Mouse (Mus musculus) hindbrain, embryonic 10.5 days (tissue): ENCODE data around the gene Olfr747. TPM values are rescaled to one million over a fixed set of nuclear protein-coding genes. Genes with fewer than 3 reads are reported as not detected.
"Not testable (repeated sequence)": the region's sequence is repeated elsewhere in the genome, so short reads cannot be mapped to it uniquely, and the experiment has no call there.

Experiments used
- DNase-seq: peaks from one replicate; pipeline ENCODE4 v3.0.0-alpha.2; 2017; ENCODE audit warnings: low spot score
- H3K27ac ChIP-seq: fragments of 300-500 bp; sonication (generic); 2 replicates; pipeline ENCODE4 v1.5.1; 2016; ENCODE audit warnings: mild to moderate bottlenecking, moderate library complexity
- H3K27me3 ChIP-seq: fragments of 300-500 bp; sonication (generic); 2 replicates; pipeline ENCODE4 v1.6.1; 2016; ENCODE audit warnings: mild to moderate bottlenecking; ENCODE audit not compliant: poor library complexity, insufficient read depth, severe bottlenecking
- H3K36me3 ChIP-seq: fragments of 300-500 bp; sonication (generic); 2 replicates; pipeline ENCODE4 v1.6.1; 2016; ENCODE audit warnings: mild to moderate bottlenecking, moderate library complexity
- H3K4me1 ChIP-seq: fragments of 300-500 bp; sonication (generic); replicated peaks from 2 replicates; pipeline ENCODE4 v1.6.1; 2016; ENCODE audit warnings: mild to moderate bottlenecking
- H3K4me3 ChIP-seq: fragments of 300-500 bp; sonication (generic); 2 replicates; pipeline ENCODE4 v1.5.1; 2016; ENCODE audit warnings: mild to moderate bottlenecking, moderate library complexity
- H3K9me3 ChIP-seq: fragments of 300-500 bp; sonication (generic); 2 replicates; pipeline ENCODE4 v1.6.1; 2016; ENCODE audit warnings: mild to moderate bottlenecking, moderate library complexity
- WGBS: fragments of 180-500 bp; shearing (Covaris S2); methylation state at CpG from one replicate; pipeline ENCODE4 v1.1.7; 2016; 5-methylcytosine and 5-hydroxymethylcytosine counted together
- polyA plus RNA-seq: library from polyadenylated mRNA; unstranded; fragments of >200 nt; fragmentation: Nextera tagmentation; extraction: Ambion mirVana; gene quantifications from 2 replicates; pipeline ENCODE4 v1.2.1, GENCODE M21; 2016

The Olfr747 gene
- not detected in 2 replicates for polyA plus RNA-seq

GRCm38 (mm10) chr14:50693106-50693505 lies at the start of gene Olfr747:
TSS of gene Olfr747 (minus strand) at chr14:50693206.
- H3K27me3 ChIP-seq: no peaks in the 10 kb centered on the region
- no peak for DNase-seq
- WGBS: 93% methylated on average over 3 of the region's 3 CpGs
- no peaks in the 10 kb centered on the region for H3K4me1 ChIP-seq
- H3K27ac ChIP-seq: no peak within 1 kb of the TSS
- no peak within 1 kb of the TSS for H3K4me3 ChIP-seq
- no peaks in the 10 kb centered on the region for H3K9me3 ChIP-seq
- H3K36me3 ChIP-seq: no peaks in the 10 kb centered on the region

DNA sequence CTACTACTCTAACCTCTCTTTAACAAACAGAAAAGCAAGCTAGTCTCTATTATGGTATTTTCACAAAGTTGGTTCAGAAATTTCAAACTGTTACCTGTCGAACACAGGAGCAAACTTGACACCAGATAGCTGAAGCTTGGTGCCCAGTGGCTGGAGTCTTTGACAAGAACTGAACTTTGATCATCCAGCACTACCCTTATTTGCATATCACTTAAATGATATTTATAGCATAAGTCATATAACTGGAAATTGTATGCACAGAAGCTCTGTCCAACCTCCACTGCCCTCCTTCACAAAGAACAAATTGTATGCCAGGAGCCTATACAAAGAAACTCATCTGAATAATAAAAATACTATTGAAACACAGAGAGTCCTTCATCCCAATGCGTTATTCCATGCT lies 48.6 kb upstream of the Olfr747 start:
- H3K9me3 ChIP-seq: no peaks in the 10 kb centered on the region
- H3K27me3 ChIP-seq: no peaks in the 10 kb centered on the region
- no peak overlapping the region for H3K4me3 ChIP-seq
- no peak for DNase-seq
- WGBS: 73% methylated on average over 2 of the region's 2 CpGs
- H3K27ac ChIP-seq: no peak overlapping the region
- H3K36me3 ChIP-seq: no peaks in the 10 kb centered on the region
- H3K4me1 ChIP-seq: no peaks in the 10 kb centered on the region

DNA sequence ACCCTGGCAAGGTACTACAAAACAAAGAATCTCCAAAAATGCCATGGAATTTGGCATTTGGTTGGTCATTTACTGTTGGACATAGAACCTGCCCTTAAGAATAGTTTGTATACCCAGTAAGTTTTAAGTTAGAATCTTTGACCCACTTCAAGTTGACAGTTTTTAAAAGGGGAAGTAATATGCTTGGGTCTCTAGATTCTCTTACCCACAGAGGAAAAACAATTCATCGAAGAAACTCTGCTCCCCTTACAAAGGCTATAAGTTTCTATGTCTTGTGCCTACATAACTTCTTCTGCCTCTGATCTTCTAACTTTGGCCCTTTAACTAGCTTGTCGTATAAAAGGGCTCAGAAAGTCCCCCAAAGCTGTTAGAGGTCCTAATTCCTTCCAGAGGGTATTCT lies 47.3 kb upstream of the Olfr747 start:
- Histone ChIP-seq H3K4me3 (no peak overlapping the region), H3K4me1 (no peaks in the 10 kb centered on the region), H3K27me3 (no peaks in the 10 kb centered on the region), H3K36me3 (no peaks in the 10 kb centered on the region), H3K27ac (no peak overlapping the region), H3K9me3 (no peaks in the 10 kb centered on the region)
- WGBS: 77% methylated on average over 2 of the region's 2 CpGs
- DNase-seq: no peak

DNA sequence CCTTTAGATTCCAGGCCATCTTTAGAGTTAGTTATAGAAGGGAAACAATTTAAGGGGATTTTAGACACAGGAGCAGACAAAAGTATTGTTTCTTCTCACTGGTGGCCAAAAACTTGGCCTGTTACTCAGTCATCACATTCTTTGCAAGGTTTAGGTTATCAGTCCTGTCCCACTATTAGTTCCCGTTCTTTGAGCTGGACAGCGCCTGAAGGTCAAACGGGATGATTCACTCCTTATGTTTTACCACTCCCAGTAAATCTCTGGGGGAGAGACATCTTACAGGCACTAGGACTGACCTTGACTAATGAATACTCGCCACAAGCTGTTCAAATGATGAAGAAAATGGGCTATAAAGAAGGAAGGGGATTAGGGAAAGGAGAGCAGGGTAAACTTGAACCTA lies 29.4 kb upstream of the Olfr747 start:
- H3K27me3 ChIP-seq, H3K4me1 ChIP-seq, DNase-seq, H3K9me3 ChIP-seq, H3K36me3 ChIP-seq, H3K27ac ChIP-seq, H3K4me3 ChIP-seq: not testable (repeated sequence)
- WGBS: 82% methylated on average over 4 of the region's 4 CpGs

- not testable (repeated sequence) for H3K27me3 ChIP-seq, H3K4me1 ChIP-seq, H3K27ac ChIP-seq, DNase-seq, H3K36me3 ChIP-seq, H3K4me3 ChIP-seq, H3K9me3 ChIP-seq
- WGBS: 92% methylated on average over 15 of the region's 15 CpGs
These were observed 26.9 kb upstream of the Olfr747 start for GRCm38 (mm10) chr14:50719875-50720274.

- Histone ChIP-seq H3K4me1 (no peaks in the 10 kb centered on the region), H3K27me3 (no peaks in the 10 kb centered on the region), H3K4me3 (no peak within 1 kb of the TSS), H3K9me3 (no peaks in the 10 kb centered on the region), H3K36me3 (no peaks in the 10 kb centered on the region), H3K27ac (no peak within 1 kb of the TSS)
- no peak for DNase-seq
- WGBS: 79% methylated on average over 1 of the region's 1 CpGs
These were observed 14.1 kb upstream of the Olfr747 start, which contains the start of gene Olfr748 for GRCm38 (mm10) chr14:50707073-50707472. TSS of gene Olfr748 (plus strand) at chr14:50707373.

- DNase-seq: no peak
- H3K27me3 ChIP-seq: no peaks in the 10 kb centered on the region
- H3K4me3 ChIP-seq: no peak within 1 kb of the TSS
- H3K36me3 ChIP-seq: no peaks in the 10 kb centered on the region
- H3K4me1 ChIP-seq: no peaks in the 10 kb centered on the region
- no peak within 1 kb of the TSS for H3K27ac ChIP-seq
- H3K9me3 ChIP-seq: no peaks in the 10 kb centered on the region
These were observed 46.2 kb downstream of the Olfr747 start, which contains the start of gene Olfr746 for GRCm38 (mm10) chr14:50646783-50647182. TSS of gene Olfr746 (plus strand) at chr14:50647083.

DNA sequence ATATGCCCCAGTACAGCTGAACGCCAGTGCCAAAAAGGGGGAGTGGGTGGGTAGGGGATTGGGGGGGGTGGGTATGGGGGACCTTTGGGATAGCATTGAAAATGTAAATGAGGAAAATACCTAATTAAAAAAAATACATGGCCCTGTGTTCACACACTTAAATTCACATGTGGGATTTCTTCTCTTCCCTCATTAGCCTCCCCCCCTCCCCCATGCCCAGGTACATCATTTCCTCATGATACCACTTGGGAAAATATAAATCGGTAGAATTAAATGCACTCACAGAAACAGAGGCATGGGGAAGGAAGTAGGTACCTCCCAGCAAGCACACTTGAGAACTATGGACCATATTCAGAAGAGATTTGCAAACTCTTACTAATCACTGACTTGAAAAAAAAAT lies 53.9 kb downstream of the Olfr747 start, which contains the start of gene Olfr745:
TSS of gene Olfr745 (plus strand) at position 301 of the 400 bp plus-strand sequence.
- Histone ChIP-seq H3K4me3 (no peak within 1 kb of the TSS), H3K27ac (no peak within 1 kb of the TSS)
- WGBS: 80% methylated on average over 2 of the region's 2 CpGs

More for the DNA sequence above, 53.9 kb downstream of the Olfr747 start, which contains the start of gene Olfr745:
- H3K4me1 ChIP-seq: no peaks in the 10 kb centered on the region
- DNase-seq: no peak
- H3K27me3 ChIP-seq: no peaks in the 10 kb centered on the region
- H3K9me3 ChIP-seq: peaks cover 2% of the 10 kb centered on the region; the same call in 1 of the 2 replicates
- H3K36me3 ChIP-seq: no peaks in the 10 kb centered on the region

Other genes with a start within 250 kb of the Olfr747 start
- not detected in 2 replicates for gene Olfr740, start 247.7 kb downstream of the Olfr747 start, polyA plus RNA-seq
- gene Olfr741, start 220.5 kb downstream of the Olfr747 start, polyA plus RNA-seq: not detected in 2 replicates
- gene Olfr742, start 189.6 kb downstream of the Olfr747 start, polyA plus RNA-seq: not detected in 2 replicates
- not detected in 2 replicates for gene Olfr743, start 171.4 kb downstream of the Olfr747 start, polyA plus RNA-seq
- not detected in 2 replicates for gene Olfr744, start 78.3 kb downstream of the Olfr747 start, polyA plus RNA-seq
- gene Olfr745, start 53.8 kb downstream of the Olfr747 start, polyA plus RNA-seq: not detected in 2 replicates
- gene Olfr746, start 46.1 kb downstream of the Olfr747 start, polyA plus RNA-seq: not detected in 2 replicates
- gene Olfr748, start 14.2 kb upstream of the Olfr747 start, polyA plus RNA-seq: not detected in 2 replicates
- not detected in 2 replicates for gene Olfr749, start 51.9 kb upstream of the Olfr747 start, polyA plus RNA-seq
- 108 and 123 TPM in 2 replicates for gene Ttc5, start 92.3 kb upstream of the Olfr747 start, polyA plus RNA-seq
- not detected in 2 replicates for gene Ccnb1ip1, start 114.5 kb upstream of the Olfr747 start, polyA plus RNA-seq
- 58.5 and 64.1 TPM in 2 replicates for gene Parp2, start 114.6 kb upstream of the Olfr747 start, polyA plus RNA-seq
- gene Tep1, start 177.4 kb upstream of the Olfr747 start, polyA plus RNA-seq: 6.0 and 6.2 TPM in 2 replicates
- 0.09 and 0.20 TPM in 2 replicates for gene Klhl33, start 204.3 kb upstream of the Olfr747 start, polyA plus RNA-seq
- 164 and 174 TPM in 2 replicates for gene Osgep, start 231.7 kb upstream of the Olfr747 start, polyA plus RNA-seq
- gene Apex1, start 231.8 kb upstream of the Olfr747 start, polyA plus RNA-seq: 384 and 423 TPM in 2 replicates
- gene Pip4p1, start 237.7 kb upstream of the Olfr747 start, polyA plus RNA-seq: 59.0 and 63.9 TPM in 2 replicates
- gene Pnp, start 237.9 kb upstream of the Olfr747 start, polyA plus RNA-seq: 72.3 and 83.2 TPM in 2 replicates